Mouse (Mus musculus): ENCODE results near the gene Ifna1. TPM values are rescaled to one million over a fixed set of nuclear protein-coding genes. Genes with fewer than 3 reads are reported as not detected.

Ifna1 gene
- total RNA-seq, 2 experiments from 2014 or later = not detected

GRCm38 (mm10) chr4:88867926-88868911 lies 18.3 kb downstream of the Ifna1 start:
- intact Hi-C loops (cut with DNase I) = no loop called here
- no peak for DNase-seq

DNA sequence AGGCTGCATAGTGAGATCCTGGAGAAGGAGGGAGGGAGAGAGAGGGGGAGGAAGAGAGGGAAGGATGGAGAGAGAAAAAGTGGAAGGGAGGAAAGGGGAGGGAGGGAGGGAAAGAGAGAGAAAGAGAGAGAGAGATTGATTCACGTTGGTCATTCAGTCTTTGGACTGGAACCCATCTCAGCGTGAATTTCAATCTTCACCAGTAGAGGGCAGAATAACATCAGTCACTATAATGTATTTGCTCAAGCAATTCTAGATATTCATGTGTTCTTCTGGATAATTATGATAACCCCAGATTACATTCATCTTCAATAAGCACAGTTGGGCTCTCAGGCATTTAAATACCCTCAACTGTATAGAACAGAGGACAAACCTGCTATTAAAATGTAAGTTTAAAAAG lies 22.8 kb downstream of the Ifna1 start:
- intact Hi-C loops (cut with DNase I) = loop anchor here (2.0 to 10.0 kb wide), 2 partner anchors 256 to 652 kb away; no protein-coding TSS in a partner anchor
- no peak for DNase-seq

GRCm38 (mm10) chr4:88875435-88876095 lies 25.7 kb downstream of the Ifna1 start:
- DNase-seq = no peak
- intact Hi-C loops (cut with DNase I) = loop anchor here (10.0 kb wide), 1 partner anchor 649 kb away; no protein-coding TSS in a partner anchor

DNA sequence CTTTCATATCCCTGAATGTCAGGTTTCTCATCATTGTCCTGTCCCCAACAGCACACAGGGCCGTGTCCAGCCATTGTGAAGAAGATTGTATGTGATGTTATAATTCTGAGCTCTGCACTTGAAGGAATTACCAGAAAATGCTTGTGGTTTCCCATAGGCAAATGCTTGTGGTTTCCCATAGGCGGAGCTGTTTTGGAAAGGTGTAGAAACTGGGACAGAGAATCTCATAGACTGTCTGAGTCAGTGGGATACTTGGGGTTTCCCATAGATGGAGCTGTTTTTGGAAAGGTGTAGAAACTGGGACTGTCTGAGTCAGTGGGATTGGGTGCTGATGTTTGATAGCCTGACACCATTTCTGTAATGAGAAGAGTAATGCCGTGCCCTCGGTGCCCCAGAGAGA lies 26.6 kb downstream of the Ifna1 start:
- DNase-seq = no peak
- intact Hi-C loops (cut with DNase I) = loop anchor here (10.0 kb wide), 1 partner anchor 648 kb away; no protein-coding TSS in a partner anchor

DNA sequence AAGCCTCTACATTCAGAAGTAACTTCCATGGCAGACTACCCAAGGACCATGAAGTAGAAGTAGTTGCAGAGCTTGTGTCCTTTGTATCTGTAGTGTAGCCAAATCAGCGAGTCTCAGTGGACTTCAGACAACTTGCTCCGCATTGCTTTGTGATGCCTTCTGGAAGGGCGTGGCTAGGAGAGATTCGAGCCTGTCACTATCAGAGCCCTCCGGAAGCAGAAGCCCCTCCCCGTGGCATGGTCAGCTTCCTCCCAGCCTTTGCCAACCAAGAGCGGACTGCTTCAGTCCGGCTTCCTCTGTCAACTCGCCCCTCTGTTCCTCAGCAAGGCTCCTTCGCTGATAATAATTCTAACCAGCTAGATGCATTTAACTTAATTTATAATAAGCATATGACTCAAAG lies 28.4 kb downstream of the Ifna1 start:
- DNase-seq = no peak
- intact Hi-C loops (cut with DNase I) = loop anchor here (10.0 kb wide), 1 partner anchor 647 kb away; no protein-coding TSS in a partner anchor

DNA sequence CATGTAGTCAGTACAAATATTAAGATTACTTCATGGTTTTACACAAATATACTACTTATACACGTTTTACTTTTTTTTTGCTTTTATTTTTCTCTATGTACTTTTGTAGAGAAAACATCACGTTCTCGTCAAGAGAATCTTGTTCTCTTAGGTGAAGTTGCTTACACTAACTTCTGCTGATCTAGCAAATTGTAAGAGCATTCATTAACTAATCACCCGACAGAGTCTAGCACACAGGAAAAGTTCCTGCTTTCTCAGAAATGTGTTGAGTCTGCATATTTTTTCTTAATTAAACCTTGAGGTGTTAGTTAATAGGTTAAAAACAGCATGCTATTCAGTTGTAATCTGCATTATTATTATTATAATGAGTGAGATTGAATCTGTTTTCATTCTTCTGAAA lies 28.9 kb downstream of the Ifna1 start:
- no peak for DNase-seq
- intact Hi-C loops (cut with DNase I) = loop anchor here (10.0 kb wide), 1 partner anchor 646 kb away; no protein-coding TSS in a partner anchor

DNA sequence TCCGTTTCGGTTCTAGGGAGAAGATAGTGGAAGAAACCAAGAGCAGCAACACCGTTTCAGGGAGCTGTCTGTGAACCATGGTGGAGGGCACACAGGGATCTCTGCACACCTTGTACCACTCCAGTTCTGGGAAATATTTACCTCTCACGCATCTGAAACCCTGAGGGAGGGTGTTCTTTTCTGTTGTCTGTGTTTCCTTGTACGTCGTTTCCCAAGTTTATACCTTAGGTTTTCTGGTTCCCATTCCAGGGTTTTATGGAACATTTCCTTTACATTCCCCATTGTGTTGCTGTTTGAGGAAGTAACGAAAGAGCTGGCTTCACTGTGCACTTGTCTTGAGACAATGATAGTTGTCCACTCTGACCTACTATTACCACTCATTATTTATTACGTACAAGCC lies 30.2 kb downstream of the Ifna1 start, which contains the start of gene Ifne:
Ifne (minus strand) TSS at position 101 of the 400 bp plus-strand sequence.
- no peak for DNase-seq
- intact Hi-C loops (cut with DNase I) = no loop called here

GRCm38 (mm10) chr4:88888236-88888635 lies 38.3 kb downstream of the Ifna1 start:
- no peak for DNase-seq
- intact Hi-C loops (cut with DNase I) = no loop called here

GRCm38 (mm10) chr4:88893201-88893754 lies 43.4 kb downstream of the Ifna1 start:
- no peak for DNase-seq
- intact Hi-C loops (cut with DNase I) = no loop called here

Other genes starting within 250 kb of the Ifna1 start
- not detected for gene Ifna12, start 246.7 kb upstream of the Ifna1 start, total RNA-seq (2021)
- gene C87499, start 215.7 kb upstream of the Ifna1 start, total RNA-seq (2021) = not detected
- not detected for gene Ifna13, start 205.6 kb upstream of the Ifna1 start, total RNA-seq (2021)
- gene Ifna16, start 173.2 kb upstream of the Ifna1 start, total RNA-seq (2021) = not detected
- gene Ifna2, start 166.2 kb upstream of the Ifna1 start, total RNA-seq (2021) = not detected
- gene Ifnab, start 158.7 kb upstream of the Ifna1 start, total RNA-seq (2021) = not detected
- gene Gm26566, start 128.3 kb upstream of the Ifna1 start, total RNA-seq (2021) = under 1 TPM in 1 of 2 experiments, not detected in 1; 0.42 TPM
- 10 to 100 TPM; 43.9 to 50.4 TPM for gene Klhl9, start 127.6 kb upstream of the Ifna1 start, total RNA-seq (2021)
- gene Gm13271, start 95.2 kb upstream of the Ifna1 start, total RNA-seq (2021) = not detected
- not detected for gene Gm13283, start 90.0 kb upstream of the Ifna1 start, total RNA-seq (2021)
- gene Gm13290, start 76.3 kb upstream of the Ifna1 start, total RNA-seq (2021) = not detected
- not detected for gene Gm13289, start 73.2 kb upstream of the Ifna1 start, total RNA-seq (2021)
- gene Gm13272, start 70.2 kb upstream of the Ifna1 start, total RNA-seq (2021) = not detected
- not detected for gene Ifnz, start 68.0 kb upstream of the Ifna1 start, total RNA-seq (2021)
- not detected for gene Gm13276, start 64.4 kb upstream of the Ifna1 start, total RNA-seq (2021)
- gene Gm13277, start 61.5 kb upstream of the Ifna1 start, total RNA-seq (2021) = not detected
- not detected for gene Gm13278, start 58.5 kb upstream of the Ifna1 start, total RNA-seq (2021)
- not detected for gene Gm13275, start 55.6 kb upstream of the Ifna1 start, total RNA-seq (2021)
- not detected for gene Gm13279, start 52.7 kb upstream of the Ifna1 start, total RNA-seq (2021)
- gene Gm13285, start 50.4 kb upstream of the Ifna1 start, total RNA-seq (2021) = not detected
- gene Gm13287, start 46.8 kb upstream of the Ifna1 start, total RNA-seq (2021) = not detected
- gene Gm13288, start 44.6 kb upstream of the Ifna1 start, total RNA-seq (2021) = not detected
- gene Ifna7, start 33.9 kb upstream of the Ifna1 start, total RNA-seq (2021) = not detected
- gene Ifna11, start 30.1 kb upstream of the Ifna1 start, total RNA-seq (2021) = not detected
- not detected for gene Ifna6, start 22.7 kb upstream of the Ifna1 start, total RNA-seq (2021)
- not detected for gene Ifna5, start 14.6 kb upstream of the Ifna1 start, total RNA-seq (2021)
- not detected for gene Ifna4, start 8.2 kb upstream of the Ifna1 start, total RNA-seq (2021)
- gene Ifne, start 30.1 kb downstream of the Ifna1 start, total RNA-seq (2021) = not detected

Data from gastrocnemius, postnatal 36 days (tissue).